Mouse (Mus musculus) megakaryocyte progenitor cell, adult 5-6 weeks (primary cell): ENCODE results near the gene Slc39a1. TPM values are rescaled to one million over a fixed set of nuclear protein-coding genes. Genes with fewer than 3 reads are reported as not detected.

Experiments used
- ATAC-seq: replicated peaks from 2 replicates; pipeline ENCODE4 v1.8.0; 2016; ENCODE audit warnings: mild to moderate bottlenecking, moderate TSS enrichment, inconsistent platforms; ENCODE audit not compliant: poor library complexity
- total RNA-seq, 2 experiments: library from RNA; stranded (forward) in 1 of 2; stranded (reverse) in 1 of 2; fragments of 157-497, 149-512 nt in 1 of 2; fragments of 200-1000 nt in 1 of 2; gene quantifications; 2 replicates each; pipeline versions ENCODE4 v1.2.3 to v1.2.4; 2015 to 2017

Gene Slc39a1
- total RNA-seq (2015) (15.6 and 19.5 TPM in 2 replicates), total RNA-seq (2017) (31.4 and 41.2 TPM in 2 replicates)

DNA sequence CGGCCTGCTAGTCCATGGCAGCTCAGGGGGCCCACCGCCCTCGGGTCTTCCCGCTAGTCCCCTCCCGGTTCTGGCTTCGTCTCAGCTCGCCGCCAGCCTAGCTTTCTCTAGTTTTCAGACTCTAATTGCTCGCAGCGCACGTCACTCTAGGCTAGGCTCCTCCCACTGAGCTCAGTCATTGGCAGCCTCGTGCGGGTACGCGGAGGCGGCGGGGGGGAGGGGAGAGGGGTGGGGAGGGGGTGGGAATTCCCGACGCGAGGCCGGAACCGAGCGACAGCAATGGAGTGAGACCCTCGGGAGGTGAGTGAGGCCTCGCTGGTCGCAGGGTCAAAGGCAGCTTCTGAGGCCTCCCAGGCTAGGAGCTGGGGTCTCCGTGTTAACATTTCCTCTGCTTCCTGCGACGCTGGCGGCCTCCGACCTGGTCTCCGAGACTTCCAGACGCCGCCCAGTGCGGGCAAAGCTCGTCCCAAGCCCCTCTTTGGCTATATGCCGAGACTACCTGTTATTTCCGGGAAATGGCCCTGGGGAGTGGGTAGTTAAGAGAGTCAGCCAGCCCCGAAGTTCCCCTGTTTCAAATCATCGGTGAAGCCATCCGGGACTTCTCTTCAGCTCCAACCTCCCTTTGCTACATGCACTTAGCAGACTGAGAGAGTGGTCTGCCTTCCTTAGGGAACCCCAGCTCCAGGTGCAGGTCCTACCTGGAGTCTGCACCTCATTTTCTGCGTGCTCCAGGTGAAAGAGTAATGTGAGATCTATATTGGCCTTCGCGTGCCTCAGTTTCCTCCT is at the start of gene Slc39a1:
Gene Slc39a1, plus strand, starts transcription at position 213 of the 786 bp plus-strand sequence.
- peak; percentile 96 for ATAC-seq

DNA sequence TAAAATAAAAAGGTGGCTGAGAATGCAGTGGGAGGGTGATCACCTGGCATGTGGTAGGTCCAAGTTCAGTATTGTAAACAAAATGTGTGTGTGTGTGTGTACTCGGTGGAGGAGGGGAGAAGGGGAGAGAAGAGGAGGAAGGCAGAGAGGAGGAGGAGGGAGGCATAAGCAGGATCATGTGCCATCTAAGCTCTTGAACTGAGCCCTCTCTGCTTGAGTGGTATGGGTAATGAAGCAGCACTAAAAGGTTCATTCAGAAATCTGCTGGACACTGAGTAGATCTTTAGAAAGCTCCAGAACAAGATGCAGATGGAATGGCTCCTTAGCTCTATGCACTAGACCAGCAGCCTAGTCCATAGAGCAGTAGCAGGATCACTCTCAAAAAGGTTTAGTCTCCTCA is 45.1 kb upstream of the Slc39a1 start:
- ATAC-seq: no peak

DNA sequence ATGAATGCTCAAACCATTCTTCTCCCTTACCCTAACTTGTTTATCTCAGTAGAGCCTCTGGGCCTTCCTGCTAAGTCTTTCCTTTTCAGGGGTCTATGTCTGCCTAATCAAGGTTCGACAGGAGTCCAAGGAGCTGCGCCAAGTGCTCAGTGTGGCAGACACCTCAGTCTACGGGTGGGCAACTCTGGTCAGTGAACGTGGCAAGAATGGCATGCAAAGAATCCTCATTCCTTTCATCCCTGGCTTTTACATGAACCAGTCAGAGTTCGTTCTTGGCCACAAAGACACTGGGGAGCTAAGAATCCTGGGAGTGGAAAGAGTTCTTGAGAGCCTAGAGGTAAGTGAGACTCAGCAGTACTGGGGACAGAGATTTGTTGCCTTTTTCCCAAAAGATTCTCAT is 44.4 kb upstream of the Slc39a1 start:
- ATAC-seq: no peak

DNA sequence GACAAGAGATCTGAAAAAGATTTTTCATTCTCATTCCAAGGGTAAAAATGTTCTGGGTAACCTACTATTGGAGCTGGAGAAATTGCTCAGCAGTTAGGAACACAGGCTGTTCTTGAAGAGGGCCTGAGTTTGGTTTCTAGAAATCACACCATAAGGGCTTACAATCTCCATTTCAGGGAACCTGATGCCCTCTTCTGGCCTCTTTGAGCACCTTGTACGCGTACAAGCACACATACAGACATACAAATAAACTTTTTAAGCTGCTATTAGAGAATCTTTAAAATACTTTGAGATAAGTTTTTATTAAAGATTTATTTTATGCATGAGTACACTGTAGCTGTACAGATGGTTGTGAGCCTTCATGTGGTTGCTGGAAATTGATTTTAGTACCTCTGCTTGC is 43.4 kb upstream of the Slc39a1 start:
- ATAC-seq: no peak

DNA sequence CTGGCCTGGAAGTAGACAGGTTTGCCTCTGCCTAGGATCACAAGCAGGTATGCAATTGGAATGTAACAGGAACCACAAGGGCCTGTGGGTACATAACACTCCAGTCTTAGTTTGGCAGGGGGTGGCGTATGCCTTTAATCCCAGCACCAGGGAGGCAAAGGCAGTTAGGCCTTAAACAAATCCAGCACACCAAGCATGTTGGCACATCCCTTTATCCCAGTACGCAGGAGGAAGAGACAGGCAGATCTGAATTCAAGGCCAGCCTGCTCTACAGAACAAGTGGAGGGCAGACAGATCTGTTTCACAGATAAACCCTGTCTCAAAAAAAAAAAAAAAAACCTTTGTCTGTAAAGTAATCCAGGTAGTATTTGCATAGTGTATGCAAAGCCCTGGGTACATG is 39.3 kb upstream of the Slc39a1 start:
- ATAC-seq: no peak

DNA sequence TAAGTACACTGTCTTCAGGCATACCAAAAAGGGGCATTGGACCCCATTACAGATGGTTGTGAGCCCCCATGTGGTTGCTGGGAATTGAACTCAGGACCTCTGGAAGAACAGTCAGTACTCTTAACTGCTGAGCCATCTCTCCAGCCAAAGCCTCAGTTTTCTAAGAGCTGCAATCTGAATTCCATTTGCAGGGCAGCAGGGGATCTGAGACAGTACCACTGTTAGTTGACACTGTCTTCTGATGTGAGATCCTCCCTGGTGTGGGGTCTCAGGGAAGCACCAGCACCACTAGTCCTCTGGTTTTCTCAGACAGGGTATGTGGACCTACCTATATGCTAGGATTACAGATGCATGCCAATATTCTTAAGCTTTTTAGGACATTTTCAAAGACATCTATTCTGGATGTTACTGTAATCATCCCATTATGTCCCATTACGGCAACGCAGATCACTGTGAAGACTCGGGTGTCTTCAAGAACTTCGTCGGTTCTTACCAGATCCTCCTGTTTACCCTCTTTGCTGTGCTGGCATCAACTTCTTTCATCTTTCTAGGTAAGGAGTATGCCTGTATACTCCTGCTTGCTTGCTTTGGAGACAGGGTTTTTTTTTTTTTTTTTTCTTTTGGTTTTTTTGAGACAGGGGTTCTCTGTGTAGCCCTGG is 37.9 kb upstream of the Slc39a1 start:
- ATAC-seq: no peak

DNA sequence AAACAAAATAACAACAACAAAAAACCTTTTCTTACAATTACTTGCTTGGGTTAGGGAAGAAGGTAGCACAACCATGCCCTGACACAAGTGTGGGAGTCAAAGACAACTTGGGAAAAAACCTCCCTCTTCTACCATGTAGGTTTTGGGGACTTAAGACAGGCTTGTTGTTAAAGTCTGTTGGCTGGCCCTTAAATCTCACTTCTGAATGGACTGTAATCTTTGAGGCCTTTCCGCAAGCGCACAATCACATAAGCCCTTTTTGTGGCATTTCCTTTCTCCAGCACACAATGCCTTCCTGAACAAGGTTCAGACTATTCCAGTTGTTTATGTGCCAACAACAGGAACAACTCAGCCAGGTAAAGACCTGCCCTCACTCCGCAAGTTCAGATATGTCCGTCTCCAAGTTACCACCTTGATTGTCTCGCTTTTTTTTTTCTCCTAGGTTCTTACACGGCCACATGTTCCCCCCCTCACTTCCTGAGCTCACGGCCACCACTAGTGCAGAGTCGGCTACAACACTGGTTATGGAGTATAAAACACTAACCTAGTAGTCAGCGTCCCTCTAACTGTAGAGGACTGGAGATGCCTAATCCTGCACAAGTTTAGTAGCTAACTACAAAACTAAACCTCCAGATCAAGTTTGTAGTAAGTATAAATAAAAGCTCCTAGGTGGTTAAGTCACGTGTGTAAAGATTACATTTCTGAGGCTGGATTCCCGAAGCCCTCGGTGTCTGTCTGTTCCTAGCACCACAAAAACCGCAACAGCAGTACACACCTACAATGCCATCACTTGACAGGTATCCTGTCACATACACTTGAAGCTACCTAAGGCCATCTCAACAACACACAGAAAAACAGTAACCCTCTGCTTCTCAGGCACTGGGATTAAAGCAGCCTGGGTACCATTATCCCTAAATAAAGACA is 36.2 kb upstream of the Slc39a1 start:
- ATAC-seq: no peak

DNA sequence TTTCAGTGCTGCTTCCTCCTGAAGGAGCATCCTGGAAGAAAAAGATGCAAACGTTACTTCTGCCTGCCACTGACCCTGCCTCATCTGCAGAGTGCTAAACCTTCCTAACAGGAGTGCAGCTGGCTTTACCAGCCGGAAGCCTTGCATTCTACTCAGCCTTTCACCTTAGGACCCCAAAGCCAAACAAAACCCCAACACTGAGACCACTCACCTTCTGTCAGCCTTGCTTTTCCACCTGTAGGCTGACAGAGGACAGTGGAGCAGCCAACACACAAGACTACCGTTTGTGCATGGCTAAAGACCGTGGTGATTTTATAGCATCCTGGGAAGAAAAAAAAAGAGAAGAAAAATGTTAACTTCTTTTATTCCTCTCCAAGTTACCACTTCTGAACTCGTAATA is 35.2 kb upstream of the Slc39a1 start:
- ATAC-seq: no peak

DNA sequence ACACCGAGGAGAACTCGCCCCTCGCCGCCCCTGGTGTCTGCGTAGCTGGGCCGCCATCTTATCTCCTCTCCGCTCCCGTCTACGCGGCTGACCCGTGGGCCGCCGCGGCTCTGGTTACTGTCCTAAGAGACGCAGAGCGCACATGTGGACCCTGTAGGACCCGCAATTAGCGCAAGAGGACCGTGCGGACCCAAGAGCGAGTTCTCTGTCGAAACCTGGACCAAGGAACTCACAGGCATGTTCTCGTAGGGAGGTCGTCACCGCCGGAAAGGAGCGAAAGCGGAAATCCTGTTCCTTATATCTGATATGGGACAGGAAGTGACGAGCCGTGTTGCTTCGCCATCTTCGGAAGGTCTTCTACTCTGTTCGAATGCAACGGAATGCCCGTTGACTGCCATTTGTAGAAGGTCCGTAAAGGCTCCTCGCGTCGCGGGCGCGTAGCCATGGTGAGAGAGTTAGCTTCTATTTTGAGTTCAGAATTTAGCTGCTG is 34.5 kb upstream of the Slc39a1 start, which contains the start of the genes Rps27 and Rab13:
Gene Rps27, minus strand, starts transcription at position 275 of the 490 bp plus-strand sequence.
Gene Rab13, plus strand, starts transcription at position 319 of the 490 bp plus-strand sequence.
- peak; percentile 94 for ATAC-seq

DNA sequence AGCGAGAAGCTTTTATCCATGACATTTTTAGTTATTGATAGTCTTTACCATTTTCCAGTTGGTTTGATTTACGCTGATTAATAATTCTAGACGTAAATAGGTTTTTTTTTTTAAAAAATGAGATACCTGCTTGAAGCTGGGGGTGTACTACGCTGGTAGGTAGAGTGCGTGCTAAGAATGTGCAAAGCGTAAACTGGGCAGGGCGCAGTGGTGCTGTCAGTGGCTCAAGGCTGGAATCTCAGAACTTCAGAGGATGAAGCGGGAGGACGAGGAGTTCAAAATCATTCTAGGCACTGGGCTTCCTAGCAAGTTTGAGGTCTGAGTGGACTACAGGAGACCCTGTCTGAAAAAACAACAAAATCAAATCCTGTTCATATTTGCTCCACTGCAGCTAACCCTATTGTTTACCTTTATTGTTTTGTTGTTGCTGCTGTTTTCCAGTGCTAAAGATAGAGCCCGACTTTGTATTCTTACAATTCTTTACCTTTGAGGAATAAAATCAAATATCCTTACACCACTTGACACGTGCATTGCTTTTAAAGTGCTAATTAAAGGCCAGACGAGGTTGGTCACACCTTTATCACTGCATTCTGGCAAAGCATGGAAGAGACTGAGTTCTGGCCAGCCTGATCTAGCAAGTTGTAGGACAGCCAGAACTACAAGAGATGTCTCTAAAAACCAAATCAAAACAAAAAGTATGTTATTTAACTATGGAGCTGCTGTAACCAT is 33.9 kb upstream of the Slc39a1 start:
- ATAC-seq: no peak

DNA sequence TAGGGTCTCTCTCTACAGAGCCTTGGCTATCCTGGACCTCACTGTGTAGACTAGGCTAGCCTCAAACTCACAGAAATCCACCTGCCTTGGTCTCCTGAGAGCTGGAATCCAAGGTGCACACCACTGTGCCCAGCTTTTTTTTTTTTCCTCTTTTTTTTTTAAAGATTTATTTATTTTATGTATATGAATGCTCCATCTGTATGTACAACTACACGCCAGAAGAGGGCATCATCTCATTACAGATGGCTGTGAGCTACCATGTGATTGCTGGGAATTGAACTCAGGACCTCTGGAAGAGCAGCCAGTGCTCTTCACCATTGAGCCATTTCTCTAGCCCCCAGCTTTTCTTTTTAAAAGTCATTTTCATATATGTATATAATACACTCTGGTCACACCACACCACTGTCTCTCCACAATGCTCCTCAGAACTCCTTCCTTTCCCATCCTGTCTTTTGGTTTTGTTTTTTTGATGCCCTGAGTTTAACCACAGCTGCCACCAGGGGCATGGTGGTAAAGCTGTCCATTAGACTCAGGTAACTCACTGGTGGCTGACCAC is 32.1 kb upstream of the Slc39a1 start:
- no peak for ATAC-seq

DNA sequence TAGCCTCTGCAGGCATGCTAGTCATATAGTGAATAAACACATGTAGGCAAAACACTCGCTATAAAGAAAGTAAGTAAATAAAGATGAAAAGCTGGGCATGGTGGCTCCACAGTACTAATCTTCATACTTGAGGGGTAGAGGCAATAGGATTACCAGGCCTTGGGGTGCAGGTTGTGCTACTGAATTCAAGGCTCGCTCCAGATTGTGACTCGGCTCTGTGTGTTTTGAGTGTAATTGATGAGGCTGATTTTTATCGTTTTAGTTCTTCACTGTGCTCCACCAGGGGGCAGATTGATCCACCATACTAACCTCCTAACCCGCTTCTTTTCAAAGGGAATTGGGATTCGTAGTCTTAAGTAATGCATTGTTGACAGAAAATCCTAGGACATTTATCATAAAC is 27.9 kb upstream of the Slc39a1 start:
- peak; percentile 76 for ATAC-seq

DNA sequence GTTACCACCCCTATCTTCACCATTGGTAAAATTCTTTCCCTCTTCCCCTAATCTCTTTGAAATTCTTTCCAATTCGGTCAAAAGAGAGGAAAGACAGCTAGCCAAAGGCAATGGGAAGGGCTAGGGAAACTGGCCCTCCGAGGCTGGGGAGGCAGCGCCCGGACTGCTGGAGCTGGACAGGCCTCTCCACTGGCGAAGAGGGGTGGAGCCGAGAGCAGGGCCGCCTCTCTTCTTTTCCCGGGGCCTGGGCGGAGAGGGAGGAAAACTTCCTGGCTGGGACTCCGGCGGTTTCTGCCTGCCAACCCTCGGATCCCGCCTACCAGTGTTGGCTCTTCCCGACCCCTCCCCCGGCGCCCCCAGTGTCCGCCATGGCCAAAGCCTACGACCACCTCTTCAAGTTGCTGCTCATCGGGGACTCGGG is 27.4 kb upstream of the Slc39a1 start:
- peak; percentile 40 for ATAC-seq

DNA sequence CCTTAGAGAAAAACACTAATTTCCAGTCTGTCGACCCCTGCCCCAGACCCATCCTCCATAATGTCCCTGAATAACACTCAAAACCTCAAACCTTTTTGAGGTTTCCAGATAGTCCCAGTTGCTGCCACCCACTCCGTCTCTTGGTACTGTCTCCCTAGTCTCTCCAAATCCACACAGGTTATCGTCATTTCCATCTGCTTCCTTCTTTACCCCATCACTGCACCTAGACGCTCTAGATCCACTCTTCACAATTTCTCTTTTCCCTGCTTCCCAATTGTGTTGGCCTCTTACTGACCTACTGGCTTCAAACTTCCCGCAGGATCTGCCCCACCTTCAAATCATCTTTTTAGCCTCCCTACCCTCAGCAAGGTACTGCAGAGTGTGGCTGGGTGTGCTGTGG is 26.8 kb upstream of the Slc39a1 start:
- peak; percentile 28; the same call in 1 of the 2 replicates for ATAC-seq

DNA sequence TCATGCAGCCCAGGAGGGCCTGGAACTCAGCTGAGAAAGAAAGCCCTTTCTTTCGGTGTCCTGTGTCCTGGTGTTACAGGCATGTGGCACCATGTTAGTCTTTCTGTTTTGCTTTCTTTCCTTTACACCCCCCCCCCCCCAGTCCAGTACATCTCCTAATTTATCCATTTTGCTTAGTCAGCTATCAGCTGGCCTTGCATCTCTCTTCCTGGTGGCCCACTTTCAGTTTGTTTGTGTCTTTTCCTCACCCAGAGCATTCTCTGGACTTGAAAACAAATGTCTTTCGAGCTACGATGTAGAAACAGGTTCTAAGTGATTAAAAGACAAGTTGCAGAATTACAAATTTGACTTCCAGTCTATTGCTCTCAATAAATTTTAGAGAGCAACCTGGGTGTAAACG is 25.5 kb upstream of the Slc39a1 start:
- ATAC-seq: no peak

DNA sequence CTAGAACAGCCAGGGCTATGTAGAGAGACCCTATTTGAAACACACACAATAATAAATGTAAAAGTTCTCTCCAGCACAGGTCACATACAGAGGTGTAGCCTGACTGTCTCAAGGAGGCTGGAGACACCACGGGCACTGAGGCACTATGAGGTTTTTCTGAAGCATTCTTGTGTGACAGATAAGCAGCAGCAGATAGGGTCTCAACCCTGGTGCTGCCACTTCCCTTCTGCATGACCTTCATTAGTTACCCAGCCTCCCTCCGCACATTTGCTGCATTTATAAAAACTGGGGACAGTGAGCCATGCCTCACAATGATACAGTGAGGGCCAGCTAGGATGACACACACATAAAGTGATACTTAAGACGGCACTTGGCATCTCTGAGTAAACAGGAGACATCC is 25.0 kb upstream of the Slc39a1 start:
- no peak; the same call in 1 of the 2 replicates for ATAC-seq

DNA sequence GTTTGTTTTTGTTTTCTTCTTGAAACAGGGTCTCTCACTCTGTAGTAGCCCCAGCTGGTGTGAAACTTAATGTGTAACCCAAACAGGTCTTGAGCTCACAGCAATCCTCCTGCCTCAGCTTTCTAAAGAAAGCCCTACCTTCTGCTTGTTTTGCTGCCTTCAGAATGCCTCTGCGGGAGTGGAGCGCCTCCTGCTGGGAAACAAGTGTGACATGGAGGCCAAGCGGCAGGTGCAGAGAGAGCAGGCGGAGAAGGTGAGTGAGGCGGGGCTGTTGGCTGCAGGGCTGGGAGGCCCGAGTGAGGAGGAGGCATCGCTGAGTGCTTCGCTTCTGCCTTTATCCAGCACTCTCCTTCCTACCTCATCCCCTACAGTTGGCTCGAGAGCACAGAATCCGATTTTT is 23.6 kb upstream of the Slc39a1 start:
- no peak for ATAC-seq

DNA sequence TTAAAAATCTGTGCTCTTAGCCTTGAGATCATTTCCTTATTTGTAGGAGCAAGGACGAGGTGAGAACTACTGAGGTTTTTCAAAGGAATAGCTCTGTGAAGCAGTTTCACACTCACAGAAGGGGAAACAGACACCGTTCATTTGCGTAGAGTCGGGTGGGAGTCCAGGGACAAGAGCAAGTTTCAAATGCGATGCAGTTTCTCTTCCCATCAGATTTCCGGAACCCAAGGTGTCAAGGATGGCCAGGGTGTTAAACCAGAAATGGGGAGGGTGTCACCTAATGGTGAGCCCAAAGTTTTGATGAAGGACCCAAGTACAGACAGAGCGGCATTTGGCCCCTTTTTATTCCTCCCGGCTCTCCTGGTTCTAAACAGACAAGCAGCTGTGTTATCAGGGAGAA is 16.9 kb upstream of the Slc39a1 start:
- ATAC-seq: peak; percentile 24

DNA sequence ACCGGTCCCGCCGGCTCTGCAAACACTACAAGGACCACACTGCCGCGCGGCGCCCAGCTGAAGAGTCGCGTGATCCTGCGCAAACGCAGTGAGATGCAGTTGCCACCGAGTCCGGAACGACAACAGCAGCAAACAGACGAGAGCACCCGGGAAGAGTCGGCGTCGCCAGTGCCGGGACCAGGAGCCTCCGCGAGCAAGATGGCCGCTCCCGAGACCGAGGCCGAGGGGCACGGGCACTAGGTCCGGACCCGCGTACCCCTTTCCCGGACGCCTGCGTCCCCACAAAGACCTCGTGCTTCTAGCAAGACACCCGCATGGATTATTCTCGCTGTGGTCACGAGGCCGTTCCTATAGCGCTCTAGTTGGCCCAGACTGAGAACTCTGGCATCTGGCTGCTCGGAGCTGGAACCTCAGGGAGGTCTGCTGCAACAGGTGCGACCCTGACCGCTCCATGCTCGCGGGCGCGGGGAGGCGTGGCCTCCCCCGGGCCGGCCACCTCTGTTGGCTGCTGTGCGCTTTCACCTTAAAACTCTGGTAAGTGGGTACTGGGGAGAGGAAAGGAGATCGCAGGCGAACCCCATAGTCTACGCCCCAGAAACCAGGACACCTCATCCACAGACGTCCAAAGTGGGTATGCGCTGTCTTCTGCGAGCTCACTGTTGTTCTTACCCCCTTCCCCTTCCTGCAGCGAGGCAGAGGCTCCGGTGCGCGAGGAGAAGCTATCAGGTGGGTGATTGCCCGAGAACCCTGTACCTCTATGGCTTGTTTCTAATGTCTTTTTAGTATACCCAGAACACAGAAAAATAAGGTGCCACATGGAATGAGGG is 16.3 kb upstream of the Slc39a1 start, which contains the start of gene Jtb:
Gene Jtb, plus strand, starts transcription at position 91 of the 827 bp plus-strand sequence.
- ATAC-seq: peak; percentile 97
